Mouse (Mus musculus): Measurements from ENCODE around the gene Kdr. TPM values are rescaled to one million over a fixed set of nuclear protein-coding genes. Genes with fewer than 3 reads are reported as not detected.

The Kdr gene
- total and polyA plus RNA-seq, 2 experiments from 2014 or later: 12.9 to 20.1 TPM

DNA sequence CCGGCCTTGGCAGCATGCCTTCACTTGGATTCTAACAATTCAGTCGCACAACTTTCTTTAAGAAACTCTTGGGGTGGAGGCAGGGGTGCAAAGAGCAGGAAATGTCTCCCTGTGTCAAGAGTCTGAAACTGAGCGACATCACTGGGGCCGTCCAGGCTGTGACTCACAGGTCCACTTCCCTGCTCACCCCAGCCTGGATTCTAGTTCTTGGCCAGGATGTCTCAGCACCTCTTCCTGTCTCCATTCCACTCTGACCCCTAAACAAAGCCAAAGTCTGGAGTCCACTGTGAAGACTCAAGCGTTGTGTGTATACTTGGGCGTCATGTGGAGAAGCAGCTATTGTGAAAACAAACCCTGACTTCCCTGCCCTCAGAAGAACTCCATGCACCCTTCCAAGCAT, 55.6 kb downstream of the Kdr start:
- ATAC-seq (peak; percentile 29; the same call in 1 of the 2 replicates), DNase-seq (ENCODE audit: low spot score) (no peak)
- Histone ChIP-seq H3K36me3 (ENCODE audit: insufficient read depth, low read length) (no peaks in the 10 kb centered on the region), H3K27ac (no peak overlapping the region), H3K4me3 (ENCODE audit: low read length) (no peak overlapping the region), H3K4me2 (ENCODE audit: low read depth, low read length) (no peak overlapping the region), H3K9ac (replicated peaks; ENCODE audit: low read length) (no peak overlapping the region), H3K27me3 (ENCODE audit: insufficient read depth, low read length) (no peaks in the 10 kb centered on the region), H3K4me1 (ENCODE audit: insufficient read depth, low read length) (no peaks in the 10 kb centered on the region), H3K9me3 (ENCODE audit: low read length) (no peaks in the 10 kb centered on the region)
- 76% methylated on average over 6 of the region's 6 CpGs for WGBS
- TF ChIP-seq CTCF (IDR thresholded peaks at IDR 0.05; ENCODE audit: low read depth): no peak

DNA sequence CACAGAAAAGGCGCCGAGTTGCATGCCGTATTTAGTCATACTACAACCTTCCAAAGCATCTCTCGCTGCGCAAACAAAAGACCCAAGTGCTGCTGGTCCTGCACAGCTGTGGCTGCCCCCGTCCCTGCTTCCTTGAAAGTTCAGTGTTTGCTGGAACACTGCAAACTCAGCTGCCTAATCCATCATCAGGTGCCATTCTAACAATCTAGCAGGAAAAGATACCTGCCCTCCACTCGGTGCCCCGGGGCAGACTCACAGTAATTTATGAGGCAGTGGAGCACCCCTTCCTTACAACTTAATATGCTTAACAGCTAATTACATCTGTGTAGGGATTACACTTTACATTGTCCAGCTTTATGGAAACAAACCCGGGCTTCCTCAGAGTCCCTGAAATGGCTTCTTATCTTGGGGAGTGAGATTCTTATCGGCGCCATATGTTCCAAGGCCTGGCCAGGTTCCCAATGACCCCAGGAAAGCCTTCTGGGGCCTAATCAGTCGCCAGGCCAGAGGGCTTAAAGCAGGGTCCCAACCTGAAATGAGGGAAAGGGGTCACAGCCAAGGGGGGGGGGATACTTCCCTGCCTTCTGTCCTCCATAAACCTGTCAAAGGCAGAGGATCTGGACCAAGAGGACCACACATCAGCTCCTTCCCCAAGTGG, 56.4 kb downstream of the Kdr start:
- H3K27ac ChIP-seq: peak overlapping the region; percentile 13; the same call in 1 of the 2 replicates

DNA sequence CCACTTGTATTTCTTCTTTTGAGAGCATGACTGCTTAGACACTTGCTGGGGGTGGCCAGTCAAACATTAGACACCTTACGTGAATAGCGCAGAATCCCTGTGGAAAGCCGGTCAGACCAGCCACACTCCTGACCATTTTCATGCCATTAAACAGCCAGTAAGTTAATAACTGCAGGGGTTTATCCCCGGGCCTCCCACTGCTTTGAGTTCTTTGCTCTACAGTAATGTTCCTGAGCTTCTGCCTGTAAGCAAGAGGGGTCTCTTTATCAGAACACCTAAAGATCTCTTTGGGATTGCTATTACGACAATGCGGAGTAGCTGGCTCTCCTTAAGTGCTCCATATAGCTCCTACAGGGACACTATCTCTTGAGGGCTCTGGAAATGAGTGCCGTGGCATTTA, 58.7 kb downstream of the Kdr start:
- WGBS: 87% methylated on average over 7 of the region's 7 CpGs
- DNase-seq (ENCODE audit: low spot score) (no peak), ATAC-seq (no peak)

More for the DNA sequence above, 56.4 kb downstream of the Kdr start:
- no peak for TF ChIP-seq CTCF (IDR thresholded peaks at IDR 0.05; ENCODE audit: low read depth)
- no peak for DNase-seq (ENCODE audit: low spot score)
- Histone ChIP-seq H3K9me3 (ENCODE audit: low read length) (no peaks in the 10 kb centered on the region), H3K4me3 (ENCODE audit: low read length) (no peak overlapping the region), H3K9ac (replicated peaks; ENCODE audit: low read length) (no peak overlapping the region), H3K4me2 (ENCODE audit: low read depth, low read length) (no peak overlapping the region), H3K4me1 (ENCODE audit: insufficient read depth, low read length) (no peaks in the 10 kb centered on the region), H3K27me3 (ENCODE audit: insufficient read depth, low read length) (no peaks in the 10 kb centered on the region), H3K36me3 (ENCODE audit: insufficient read depth, low read length) (no peaks in the 10 kb centered on the region)
- 70% methylated on average over 12 of the region's 12 CpGs for WGBS
- no peak for ATAC-seq

DNA sequence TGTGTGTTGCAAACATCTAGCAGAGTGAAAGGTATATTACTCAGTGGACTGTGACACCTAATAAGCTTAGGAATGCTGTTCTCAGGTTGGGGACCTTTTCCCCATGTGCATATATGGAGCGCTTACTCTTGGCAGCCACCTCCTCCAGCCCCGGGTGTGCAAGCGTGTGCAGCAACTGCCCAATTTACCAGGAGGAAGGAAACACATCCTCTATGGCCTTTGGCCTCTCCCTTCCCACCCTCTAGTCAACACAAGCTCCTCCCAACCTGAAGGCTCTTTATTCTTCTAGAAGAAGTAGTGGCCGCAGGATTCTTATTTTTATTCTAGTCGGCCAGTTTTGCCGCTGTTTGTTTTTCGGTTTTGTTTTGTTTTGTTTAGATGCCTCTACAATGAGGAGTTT, 60.1 kb downstream of the Kdr start:
- Histone ChIP-seq H3K27me3 (ENCODE audit: insufficient read depth, low read length) (no peaks in the 10 kb centered on the region), H3K27ac (no peak overlapping the region), H3K9ac (replicated peaks; ENCODE audit: low read length) (no peak overlapping the region), H3K4me2 (ENCODE audit: low read depth, low read length) (no peak overlapping the region), H3K36me3 (ENCODE audit: insufficient read depth, low read length) (no peaks in the 10 kb centered on the region), H3K4me1 (ENCODE audit: insufficient read depth, low read length) (no peaks in the 10 kb centered on the region), H3K4me3 (ENCODE audit: low read length) (no peak overlapping the region), H3K9me3 (ENCODE audit: low read length) (no peaks in the 10 kb centered on the region)
- ATAC-seq (no peak), DNase-seq (ENCODE audit: low spot score) (no peak)
- 86% methylated on average over 7 of the region's 7 CpGs for WGBS
- no peak for TF ChIP-seq CTCF (IDR thresholded peaks at IDR 0.05; ENCODE audit: low read depth)

More for the DNA sequence above, 58.7 kb downstream of the Kdr start:
- Histone ChIP-seq H3K27ac (no peak overlapping the region), H3K36me3 (ENCODE audit: insufficient read depth, low read length) (no peaks in the 10 kb centered on the region), H3K4me2 (ENCODE audit: low read depth, low read length) (no peak overlapping the region), H3K27me3 (ENCODE audit: insufficient read depth, low read length) (no peaks in the 10 kb centered on the region), H3K4me3 (ENCODE audit: low read length) (no peak overlapping the region), H3K4me1 (ENCODE audit: insufficient read depth, low read length) (no peaks in the 10 kb centered on the region), H3K9me3 (ENCODE audit: low read length) (no peaks in the 10 kb centered on the region), H3K9ac (replicated peaks; ENCODE audit: low read length) (no peak overlapping the region)
- TF ChIP-seq CTCF (IDR thresholded peaks at IDR 0.05; ENCODE audit: low read depth): no peak

DNA sequence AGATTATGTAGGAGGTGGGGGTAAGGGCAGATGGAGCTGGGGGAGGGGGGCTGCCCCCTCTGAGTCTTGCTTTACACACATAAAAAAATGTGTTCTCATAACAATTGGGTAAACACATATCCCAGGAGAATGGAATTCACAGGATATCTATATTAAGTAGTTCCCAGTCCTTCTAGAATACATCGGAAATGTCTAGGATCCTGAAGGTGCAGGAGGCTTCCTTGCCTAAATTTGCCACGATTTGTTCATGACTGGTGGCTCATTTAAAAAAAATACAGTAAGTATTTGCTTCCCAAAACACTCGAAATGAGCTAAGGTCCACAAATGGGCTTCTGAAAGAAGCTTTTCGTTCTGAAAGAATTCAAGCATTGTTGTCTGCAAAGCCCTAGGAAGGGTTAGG, 61.0 kb downstream of the Kdr start:
- 72% methylated on average over 4 of the region's 4 CpGs for WGBS
- no peak for DNase-seq (ENCODE audit: low spot score)
- no peaks in the 10 kb centered on the region for H3K9me3 ChIP-seq (ENCODE audit: low read length)

DNA sequence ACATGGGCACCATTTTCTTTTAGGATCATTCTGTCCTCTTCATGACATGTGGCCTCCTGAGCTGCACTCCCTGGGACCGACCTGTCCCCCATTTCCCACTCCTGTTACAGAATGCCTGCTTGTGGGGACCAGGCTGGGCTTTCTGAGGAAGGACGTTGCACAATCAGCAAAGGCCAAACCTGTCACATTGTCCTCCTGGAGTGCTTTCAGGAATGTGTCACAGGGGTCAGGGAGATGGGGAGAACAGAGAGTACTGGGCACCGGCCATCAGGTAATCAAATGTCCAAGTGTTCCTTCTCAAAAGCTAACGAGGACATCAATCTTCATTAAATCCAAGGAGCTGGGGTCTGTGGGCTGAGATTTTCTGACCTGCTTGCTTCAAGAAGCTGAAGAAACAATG, 72.2 kb downstream of the Kdr start:
- Histone ChIP-seq H3K27ac (no peak overlapping the region), H3K27me3 (ENCODE audit: insufficient read depth, low read length) (no peaks in the 10 kb centered on the region), H3K4me2 (ENCODE audit: low read depth, low read length) (no peak overlapping the region), H3K9ac (replicated peaks; ENCODE audit: low read length) (no peak overlapping the region), H3K9me3 (ENCODE audit: low read length) (no peaks in the 10 kb centered on the region), H3K4me1 (ENCODE audit: insufficient read depth, low read length) (no peaks in the 10 kb centered on the region), H3K36me3 (ENCODE audit: insufficient read depth, low read length) (no peaks in the 10 kb centered on the region), H3K4me3 (ENCODE audit: low read length) (no peak overlapping the region)
- WGBS: 64% methylated on average over 4 of the region's 4 CpGs
- ATAC-seq: no peak
- TF ChIP-seq CTCF (IDR thresholded peaks at IDR 0.05; ENCODE audit: low read depth): no peak
- no peak for DNase-seq (ENCODE audit: low spot score)

More for the DNA sequence above, 61.0 kb downstream of the Kdr start:
- no peak for TF ChIP-seq CTCF (IDR thresholded peaks at IDR 0.05; ENCODE audit: low read depth)
- no peak overlapping the region for H3K9ac ChIP-seq (replicated peaks; ENCODE audit: low read length)
- H3K4me1 ChIP-seq (ENCODE audit: insufficient read depth, low read length): no peaks in the 10 kb centered on the region
- H3K27me3 ChIP-seq (ENCODE audit: insufficient read depth, low read length): no peaks in the 10 kb centered on the region
- no peaks in the 10 kb centered on the region for H3K36me3 ChIP-seq (ENCODE audit: insufficient read depth, low read length)
- no peak for ATAC-seq
- no peak overlapping the region for H3K4me3 ChIP-seq (ENCODE audit: low read length)
- no peak overlapping the region for H3K27ac ChIP-seq
- no peak overlapping the region for H3K4me2 ChIP-seq (ENCODE audit: low read depth, low read length)

DNA sequence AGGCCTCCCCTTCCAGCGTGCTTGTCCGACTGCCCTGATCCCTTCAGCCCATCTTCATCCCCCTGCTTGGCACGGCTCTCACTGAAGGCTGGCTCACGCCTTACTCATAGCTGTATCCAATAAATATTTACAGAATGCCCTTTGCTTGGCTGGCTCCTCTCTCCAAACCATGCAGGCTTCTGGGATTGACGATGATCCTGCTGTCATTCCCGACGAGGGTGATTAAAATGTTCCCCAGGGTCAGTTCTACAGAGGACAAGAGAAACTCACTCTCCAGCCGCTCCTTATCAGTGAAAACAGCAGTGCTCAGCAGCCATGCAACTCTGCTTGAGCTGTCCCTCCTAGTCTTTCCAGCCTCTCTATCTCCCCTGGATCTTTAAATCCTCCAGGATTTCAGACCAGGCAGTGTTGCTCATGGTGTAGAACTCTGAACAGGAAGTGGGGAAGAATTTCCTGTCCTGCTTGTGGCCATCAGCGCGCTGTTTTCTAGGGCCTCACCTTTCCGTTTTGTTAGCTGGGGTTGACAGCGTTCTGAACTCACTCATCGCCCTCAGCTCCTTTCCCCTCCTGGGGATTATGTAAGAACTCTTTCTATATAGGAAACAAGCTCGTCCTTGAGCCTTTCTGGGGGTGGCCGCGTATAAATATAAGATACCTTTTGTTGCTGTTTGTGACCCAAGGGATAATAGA, 77.9 kb downstream of the Kdr start:
- WGBS: 57% methylated on average over 16 of the region's 16 CpGs
- H3K4me2 ChIP-seq (ENCODE audit: low read depth, low read length): no peak overlapping the region
- TF ChIP-seq CTCF (IDR thresholded peaks at IDR 0.05; ENCODE audit: low read depth): no peak
- H3K4me1 ChIP-seq (ENCODE audit: insufficient read depth, low read length): 0 out of 2 replicates have a peak, but pooled peaks cover 3% of the 10 kb centered on the region
- ATAC-seq (no peak), DNase-seq (ENCODE audit: low spot score) (no peak)
- H3K9ac ChIP-seq (replicated peaks; ENCODE audit: low read length): no peak overlapping the region
- no peaks in the 10 kb centered on the region for H3K27me3 ChIP-seq (ENCODE audit: insufficient read depth, low read length)
- H3K27ac ChIP-seq: no peak overlapping the region
- no peak overlapping the region for H3K4me3 ChIP-seq (ENCODE audit: low read length)
- no peaks in the 10 kb centered on the region for H3K9me3 ChIP-seq (ENCODE audit: low read length)
- H3K36me3 ChIP-seq (ENCODE audit: insufficient read depth, low read length): no peaks in the 10 kb centered on the region
